Mouse (Mus musculus): ENCODE results near the gene Aprt. TPM values are rescaled to one million over a fixed set of nuclear protein-coding genes. Genes with fewer than 3 reads are reported as not detected.

The Aprt gene
- polyA plus RNA-seq (2017; shearing (Covaris generic)) = 226 TPM

GRCm38 (mm10) chr8:122576648-122577022, at the start of gene Aprt:
TSS of gene Aprt (minus strand) at chr8:122576909.

GRCm38 (mm10) chr8:122622727-122623126, 46.0 kb upstream of the Aprt start, which contains the start of gene Pabpn1l:
TSS of gene Pabpn1l (minus strand) at chr8:122622739.

GRCm38 (mm10) chr8:122611295-122612133, 34.8 kb upstream of the Aprt start, which contains the start of the genes Galns and Trappc2l:
TSS of gene Galns (minus strand) at chr8:122611463.
TSS of gene Trappc2l (plus strand) at chr8:122611640.

GRCm38 (mm10) chr8:122567361-122568108, 9.2 kb downstream of the Aprt start, which contains the start of gene Cdt1:
TSS of gene Cdt1 (plus strand) at chr8:122568015.

GRCm38 (mm10) chr8:122551265-122552051, 25.3 kb downstream of the Aprt start, which contains the start of gene Piezo1:
TSS of gene Piezo1 (minus strand) at chr8:122551329.

Other genes with a start within 250 kb of the Aprt start
- gene Trhr2, start 216.2 kb downstream of the Aprt start, polyA plus RNA-seq (2017; shearing (Covaris generic)) = not detected
- 57.6 TPM for gene Zc3h18, start 200.3 kb downstream of the Aprt start, polyA plus RNA-seq (2017; shearing (Covaris generic))
- gene Il17c, start 154.9 kb downstream of the Aprt start, polyA plus RNA-seq (2017; shearing (Covaris generic)) = 0.66 TPM
- gene Cyba, start 144.0 kb downstream of the Aprt start, polyA plus RNA-seq (2017; shearing (Covaris generic)) = 1,075 TPM
- 33.1 TPM for gene Mvd, start 133.5 kb downstream of the Aprt start, polyA plus RNA-seq (2017; shearing (Covaris generic))
- gene Snai3, start 116.2 kb downstream of the Aprt start, polyA plus RNA-seq (2017; shearing (Covaris generic)) = 4.1 TPM
- 32.2 TPM for gene Rnf166, start 100.8 kb downstream of the Aprt start, polyA plus RNA-seq (2017; shearing (Covaris generic))
- 80.9 TPM for gene Ctu2, start 100.8 kb downstream of the Aprt start, polyA plus RNA-seq (2017; shearing (Covaris generic))
- 5.9 TPM for gene Piezo1, start 25.6 kb downstream of the Aprt start, polyA plus RNA-seq (2017; shearing (Covaris generic))
- gene Cdt1, start 8.9 kb downstream of the Aprt start, polyA plus RNA-seq (2017; shearing (Covaris generic)) = 13.3 TPM
- 15.2 TPM for gene Galns, start 34.6 kb upstream of the Aprt start, polyA plus RNA-seq (2017; shearing (Covaris generic))
- gene Trappc2l, start 34.7 kb upstream of the Aprt start, polyA plus RNA-seq (2017; shearing (Covaris generic)) = 51.4 TPM
- gene Pabpn1l, start 45.8 kb upstream of the Aprt start, polyA plus RNA-seq (2017; shearing (Covaris generic)) = not detected
- gene Cbfa2t3, start 122.2 kb upstream of the Aprt start, polyA plus RNA-seq (2017; shearing (Covaris generic)) = 0.57 TPM
- 7.5 TPM for gene Acsf3, start 198.6 kb upstream of the Aprt start, polyA plus RNA-seq (2017; shearing (Covaris generic))